Mouse (Mus musculus): ENCODE data around the gene Gm5796. TPM values are rescaled to one million over a fixed set of nuclear protein-coding genes. Genes with fewer than 3 reads are reported as not detected.
"Not testable (repeated sequence)": the region's sequence is repeated elsewhere in the genome, so short reads cannot be mapped to it uniquely, and the experiment has no call there.

Gene Gm5796
- total RNA-seq (2021): 1 to 10 TPM; 5.7 to 5.9 TPM
- long read RNA-seq, experiment 1, partial matches to known transcripts: 0 of 5 reads
- long read RNA-seq, experiment 1, other reads (novel, unspliced or antisense): 5 of 5 reads
- long read RNA-seq, experiment 2, partial matches to known transcripts: 0 of 1 reads
- long read RNA-seq, experiment 2, other reads (novel, unspliced or antisense): 1 of 1 reads

GRCm38 (mm10) chr14:4023641-4024040, at the start of gene Gm5796:
TSS of gene Gm5796 (plus strand) at chr14:4023941.
- DNase-seq (ENCODE audit: low spot score in 2 of 2); H3K4me3 ChIP-seq; H3K27ac ChIP-seq: not testable (repeated sequence)

- H3K27ac ChIP-seq; DNase-seq (ENCODE audit: low spot score in 2 of 2); H3K4me3 ChIP-seq: not testable (repeated sequence)
Observed at GRCm38 (mm10) chr14:3998094-3998493, 25.6 kb upstream of the Gm5796 start, which contains the start of gene Gm3099. TSS of gene Gm3099 (plus strand) at chr14:3998394.

GRCm38 (mm10) chr14:4083820-4084219, 60.1 kb downstream of the Gm5796 start, which contains the start of gene Gm3115:
TSS of gene Gm3115 (plus strand) at chr14:4084120.
- H3K4me3 ChIP-seq; H3K27ac ChIP-seq; DNase-seq (ENCODE audit: low spot score in 2 of 2): not testable (repeated sequence)

Other genes with a start within 250 kb of the Gm5796 start
- gene Gm3002, start 213.9 kb upstream of the Gm5796 start, total RNA-seq (2021): 1 to 10 TPM in 1 of 2 experiments, under 1 TPM in 1; 0.86 to 1.8 TPM
- not detected for gene Gm3033, start 177.7 kb upstream of the Gm5796 start, total RNA-seq (2021)
- not detected for gene Gm2916, start 139.8 kb upstream of the Gm5796 start, total RNA-seq (2021)
- gene Gm3029, start 92.2 kb upstream of the Gm5796 start, total RNA-seq (2021): not detected
- gene Gm3095, start 60.4 kb upstream of the Gm5796 start, total RNA-seq (2021): not detected
- not detected for gene Gm3099, start 25.5 kb upstream of the Gm5796 start, total RNA-seq (2021)
- under 1 TPM; 0.25 to 0.54 TPM for gene Gm3115, start 60.2 kb downstream of the Gm5796 start, total RNA-seq (2021)
- gene Gm8108, start 86.6 kb downstream of the Gm5796 start, total RNA-seq (2021): 1 to 10 TPM; 8.3 to 9.4 TPM
- gene Gm3127, start 141.1 kb downstream of the Gm5796 start, total RNA-seq (2021): not detected
- 1 to 10 TPM; 1.1 to 1.2 TPM for gene Gm2974, start 158.6 kb downstream of the Gm5796 start, total RNA-seq (2021)
- not detected for gene Gm3138, start 225.7 kb downstream of the Gm5796 start, total RNA-seq (2021)

Data from layer of hippocampus, adult 2 months (tissue).